Mouse (Mus musculus): ENCODE measurements around the gene Tecpr2. TPM values are rescaled to one million over a fixed set of nuclear protein-coding genes. Genes with fewer than 3 reads are reported as not detected.

The Tecpr2 gene
- polyA plus RNA-seq, 1 experiment from 2014 or later, result 3.1 TPM

GRCm38 (mm10) chr12:110921572-110921971 lies 32.5 kb downstream of the Tecpr2 start:
- 84% methylated on average over 5 of the region's 5 CpGs for WGBS
- H3K9ac ChIP-seq, result no peak overlapping the region
- no peaks in the 10 kb centered on the region for H3K4me1 ChIP-seq
- H3K36me3 ChIP-seq, result peaks cover 9% of the 10 kb centered on the region
- no peak for ATAC-seq (ENCODE audit: borderline replicate concordance, extremely low read depth, low FRiP score, low TSS enrichment)
- H3K27me3 ChIP-seq, result no peaks in the 10 kb centered on the region
- no peak overlapping the region for H3K4me3 ChIP-seq
- H3K9me3 ChIP-seq, result no peaks in the 10 kb centered on the region
- no peak overlapping the region for H3K4me2 ChIP-seq
- no peak overlapping the region for H3K27ac ChIP-seq

GRCm38 (mm10) chr12:110932820-110933219 lies 43.8 kb downstream of the Tecpr2 start:
- Histone ChIP-seq H3K4me3 (no peak overlapping the region), H3K27me3 (no peaks in the 10 kb centered on the region), H3K9ac (no peak overlapping the region), H3K4me1 (no peaks in the 10 kb centered on the region), H3K4me2 (no peak overlapping the region), H3K36me3 (0 out of 2 replicates have a peak, but pooled peaks cover 12% of the 10 kb centered on the region), H3K27ac (no peak overlapping the region), H3K9me3 (no peaks in the 10 kb centered on the region)
- 64% methylated on average over 5 of the region's 5 CpGs for WGBS
- ATAC-seq (ENCODE audit: borderline replicate concordance, extremely low read depth, low FRiP score, low TSS enrichment), result no peak

- H3K27me3 ChIP-seq, result no peaks in the 10 kb centered on the region
- ATAC-seq (ENCODE audit: borderline replicate concordance, extremely low read depth, low FRiP score, low TSS enrichment), result peak; percentile 70; the same call in 1 of the 2 replicates
- peaks cover 19% of the 10 kb centered on the region for H3K36me3 ChIP-seq
These were observed 47.0 kb downstream of the Tecpr2 start for GRCm38 (mm10) chr12:110935983-110936620.

GRCm38 (mm10) chr12:110937496-110937895 lies 48.4 kb downstream of the Tecpr2 start:
- H3K36me3 ChIP-seq, result peaks cover 17% of the 10 kb centered on the region
- H3K4me2 ChIP-seq, result no peak overlapping the region
- 83% methylated on average over 5 of the region's 5 CpGs for WGBS
- no peak overlapping the region for H3K27ac ChIP-seq
- no peak for ATAC-seq (ENCODE audit: borderline replicate concordance, extremely low read depth, low FRiP score, low TSS enrichment)
- no peaks in the 10 kb centered on the region for H3K9me3 ChIP-seq
- no peaks in the 10 kb centered on the region for H3K27me3 ChIP-seq
- no peaks in the 10 kb centered on the region for H3K4me1 ChIP-seq
- H3K9ac ChIP-seq, result no peak overlapping the region
- H3K4me3 ChIP-seq, result no peak overlapping the region

More at GRCm38 (mm10) chr12:110935983-110936620, 47.0 kb downstream of the Tecpr2 start:
- 59% methylated on average over 9 of the region's 9 CpGs for WGBS
- H3K4me3 ChIP-seq, result no peak overlapping the region
- no peak overlapping the region for H3K4me2 ChIP-seq
- H3K9me3 ChIP-seq, result no peaks in the 10 kb centered on the region
- H3K9ac ChIP-seq, result no peak overlapping the region
- H3K4me1 ChIP-seq, result no peaks in the 10 kb centered on the region
- no peak overlapping the region for H3K27ac ChIP-seq

GRCm38 (mm10) chr12:110939385-110939784 lies 50.3 kb downstream of the Tecpr2 start:
- H3K4me3 ChIP-seq, result no peak overlapping the region
- no peak for ATAC-seq (ENCODE audit: borderline replicate concordance, extremely low read depth, low FRiP score, low TSS enrichment)
- 91% methylated on average over 5 of the region's 5 CpGs for WGBS
- no peaks in the 10 kb centered on the region for H3K9me3 ChIP-seq
- H3K4me2 ChIP-seq, result no peak overlapping the region
- no peaks in the 10 kb centered on the region for H3K4me1 ChIP-seq
- no peaks in the 10 kb centered on the region for H3K27me3 ChIP-seq
- no peak overlapping the region for H3K27ac ChIP-seq
- H3K36me3 ChIP-seq, result peaks cover 17% of the 10 kb centered on the region
- H3K9ac ChIP-seq, result no peak overlapping the region

- peaks cover 17% of the 10 kb centered on the region for H3K36me3 ChIP-seq
- no peak for ATAC-seq (ENCODE audit: borderline replicate concordance, extremely low read depth, low FRiP score, low TSS enrichment)
- WGBS, result 94% methylated on average over 3 of the region's 3 CpGs
- no peak overlapping the region for H3K9ac ChIP-seq
- H3K27me3 ChIP-seq, result no peaks in the 10 kb centered on the region
- H3K9me3 ChIP-seq, result no peaks in the 10 kb centered on the region
- no peak overlapping the region for H3K4me2 ChIP-seq
- H3K27ac ChIP-seq, result no peak overlapping the region
- H3K4me3 ChIP-seq, result no peak overlapping the region
- H3K4me1 ChIP-seq, result no peaks in the 10 kb centered on the region
These were observed 51.8 kb downstream of the Tecpr2 start for GRCm38 (mm10) chr12:110940869-110941268.

- H3K9ac ChIP-seq, result no peak overlapping the region
- H3K27ac ChIP-seq, result no peak overlapping the region
- no peaks in the 10 kb centered on the region for H3K4me1 ChIP-seq
- no peak overlapping the region for H3K4me3 ChIP-seq
- H3K27me3 ChIP-seq, result no peaks in the 10 kb centered on the region
- H3K36me3 ChIP-seq, result peaks cover 5% of the 10 kb centered on the region; the same call in 1 of the 2 replicates
- no peak for ATAC-seq (ENCODE audit: borderline replicate concordance, extremely low read depth, low FRiP score, low TSS enrichment)
- 79% methylated on average over 7 of the region's 7 CpGs for WGBS
- H3K9me3 ChIP-seq, result no peaks in the 10 kb centered on the region
- no peak overlapping the region for H3K4me2 ChIP-seq
These were observed 57.2 kb downstream of the Tecpr2 start for GRCm38 (mm10) chr12:110946216-110946615.

GRCm38 (mm10) chr12:110948082-110948909 lies 59.2 kb downstream of the Tecpr2 start:
- H3K36me3 ChIP-seq, result no peaks in the 10 kb centered on the region; the same call in 1 of the 2 replicates
- H3K4me1 ChIP-seq, result no peaks in the 10 kb centered on the region
- no peak overlapping the region for H3K27ac ChIP-seq
- no peaks in the 10 kb centered on the region for H3K9me3 ChIP-seq
- no peak overlapping the region for H3K4me3 ChIP-seq
- no peaks in the 10 kb centered on the region for H3K27me3 ChIP-seq
- no peak for ATAC-seq (ENCODE audit: borderline replicate concordance, extremely low read depth, low FRiP score, low TSS enrichment)
- H3K4me2 ChIP-seq, result no peak overlapping the region
- H3K9ac ChIP-seq, result no peak overlapping the region
- 88% methylated on average over 6 of the region's 6 CpGs for WGBS

GRCm38 (mm10) chr12:110948910-110949201 lies 59.8 kb downstream of the Tecpr2 start:
- no peaks in the 10 kb centered on the region; the same call in 1 of the 2 replicates for H3K36me3 ChIP-seq
- H3K27me3 ChIP-seq, result no peaks in the 10 kb centered on the region
- no peak overlapping the region for H3K4me2 ChIP-seq
- H3K27ac ChIP-seq, result no peak overlapping the region
- no peak overlapping the region for H3K4me3 ChIP-seq
- H3K4me1 ChIP-seq, result no peaks in the 10 kb centered on the region
- no peaks in the 10 kb centered on the region for H3K9me3 ChIP-seq
- H3K9ac ChIP-seq, result no peak overlapping the region
- ATAC-seq (ENCODE audit: borderline replicate concordance, extremely low read depth, low FRiP score, low TSS enrichment), result no peak
- WGBS, result 78% methylated on average over 3 of the region's 3 CpGs

- Histone ChIP-seq H3K27ac (no peak overlapping the region), H3K9ac (no peak overlapping the region), H3K9me3 (no peaks in the 10 kb centered on the region), H3K4me3 (no peak overlapping the region), H3K4me1 (no peaks in the 10 kb centered on the region), H3K4me2 (no peak overlapping the region), H3K36me3 (no peaks in the 10 kb centered on the region; the same call in 1 of the 2 replicates), H3K27me3 (no peaks in the 10 kb centered on the region)
- ATAC-seq (ENCODE audit: borderline replicate concordance, extremely low read depth, low FRiP score, low TSS enrichment), result no peak
- 89% methylated on average over 1 of the region's 1 CpGs for WGBS
These were observed 60.3 kb downstream of the Tecpr2 start for GRCm38 (mm10) chr12:110949410-110949809.

- Histone ChIP-seq H3K4me3 (no peak overlapping the region), H3K27ac (no peak overlapping the region), H3K4me2 (no peak overlapping the region), H3K36me3 (no peaks in the 10 kb centered on the region; the same call in 1 of the 2 replicates), H3K9me3 (no peaks in the 10 kb centered on the region), H3K27me3 (no peaks in the 10 kb centered on the region), H3K9ac (no peak overlapping the region), H3K4me1 (no peaks in the 10 kb centered on the region)
- 83% methylated on average over 4 of the region's 4 CpGs for WGBS
- ATAC-seq (ENCODE audit: borderline replicate concordance, extremely low read depth, low FRiP score, low TSS enrichment), result no peak
These were observed 61.1 kb downstream of the Tecpr2 start for GRCm38 (mm10) chr12:110950151-110950550.

- Histone ChIP-seq H3K36me3 (peaks cover 3% of the 10 kb centered on the region; the same call in 1 of the 2 replicates), H3K4me3 (no peak overlapping the region), H3K4me1 (no peaks in the 10 kb centered on the region), H3K27ac (no peak overlapping the region), H3K9me3 (no peaks in the 10 kb centered on the region), H3K4me2 (no peak overlapping the region), H3K27me3 (no peaks in the 10 kb centered on the region), H3K9ac (no peak overlapping the region)
- WGBS, result 72% methylated on average over 7 of the region's 7 CpGs
- ATAC-seq (ENCODE audit: borderline replicate concordance, extremely low read depth, low FRiP score, low TSS enrichment), result no peak
These were observed 62.2 kb downstream of the Tecpr2 start for GRCm38 (mm10) chr12:110951236-110951635.
